Mouse (Mus musculus): ENCODE measurements at regions not wholly inside any gene's neighbourhood (a gene's known extent, or its start where the extent isn't known, plus 50 kb on each side); places are given as distances from the start of the nearest gene placed in this dataset.

- Histone ChIP-seq H3K9ac (ENCODE audit: insufficient read depth, low read depth) (no peak overlapping the region), H3K9me3 (replicated peaks; ENCODE audit: low read length) (no peaks in the 10 kb centered on the region), H3K27me3 (replicated peaks) (no peaks in the 10 kb centered on the region), H3K36me3 (replicated peaks in 1 of 2; ENCODE audit: control insufficient read depth in 1 of 2, insufficient read depth in 1 of 2, low read length in 1 of 2) (no peaks in the 10 kb centered on the region), H3K4me3 (replicated peaks in 1 of 3; ENCODE audit: low read depth in 2 of 3, low read length in 2 of 3, poor library complexity in 1 of 3) (no peak overlapping the region), H3K4me1 (ENCODE audit: control insufficient read depth in 1 of 2, insufficient read depth in 2 of 2) (no peaks in the 10 kb centered on the region; a peak in 1 of 4 replicates), H3K79me2 (replicated peaks; ENCODE audit: control insufficient read depth, extremely low read depth, insufficient read depth, poor library complexity, severe bottlenecking) (no peaks in the 10 kb centered on the region), H3K27ac (ENCODE audit: insufficient read depth, low read depth) (no peak overlapping the region), H3K4me2 (ENCODE audit: insufficient read depth, low read depth, poor library complexity, severe bottlenecking) (no peak overlapping the region)
- in situ Hi-C loops (cut with MboI; ENCODE audit: low pct_ligation_motif_present, low pct_unique_long_range_greater_than_20kb, low sequenced_read_pairs) (loop anchor here (10.0 kb wide), 1 partner anchor 676 kb away; no protein-coding TSS in a partner anchor), dilution Hi-C loops (cut with MboI; ENCODE audit: extremely low pct_ligation_motif_present, extremely low pct_unique_long_range_greater_than_20kb, low sequenced_read_pairs) (no loop called here)
- no peak for DNase-seq (ENCODE audit: extremely low read depth)
- no peak for TF ChIP-seq HCFC1 (IDR thresholded peaks at IDR 0.05; ENCODE audit: low read depth, low read length)
- TF ChIP-seq TCF12 (IDR thresholded peaks at IDR 0.05; ENCODE audit: low read depth, low read length) = no peak
- TF ChIP-seq SMC3 (IDR thresholded peaks at IDR 0.05; ENCODE audit: low read depth, low read length) = no peak
- no peak for TF ChIP-seq ELF1 (IDR thresholded peaks at IDR 0.05; ENCODE audit: low read depth, low read length)
- TF ChIP-seq ZMIZ1 (IDR thresholded peaks at IDR 0.05; ENCODE audit: low read depth, low read length) = no peak
- no peak for TF ChIP-seq NELFE (IDR thresholded peaks at IDR 0.05; ENCODE audit: low read depth, low read length)
Measured at GRCm38 (mm10) chr9:50170637-50171036, 174.1 kb downstream of the Rpl10-ps3 start.

DNA sequence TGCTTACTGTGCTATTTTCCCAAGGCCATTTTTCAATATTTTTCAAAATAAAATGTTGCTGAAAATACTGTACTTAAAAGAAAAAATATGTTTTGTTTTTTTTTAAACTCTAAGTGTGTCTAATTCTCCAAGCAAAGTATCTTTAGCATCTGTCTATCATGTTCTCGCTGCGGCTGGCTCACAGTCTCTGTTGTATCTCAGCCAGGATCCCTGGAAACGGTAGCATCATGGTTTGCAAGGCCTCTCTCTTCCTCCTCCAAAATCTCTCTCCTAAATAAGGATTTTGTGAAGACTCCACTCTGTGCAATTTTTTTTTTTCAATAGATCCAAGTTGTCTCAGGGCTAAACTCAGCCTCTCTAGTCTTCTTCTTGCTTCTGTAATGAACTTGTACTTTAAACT is 190.2 kb downstream of the Rpl10-ps3 start:
- dilution Hi-C loops (cut with MboI; ENCODE audit: extremely low pct_ligation_motif_present, extremely low pct_unique_long_range_greater_than_20kb, low sequenced_read_pairs) = no loop called here

DNA sequence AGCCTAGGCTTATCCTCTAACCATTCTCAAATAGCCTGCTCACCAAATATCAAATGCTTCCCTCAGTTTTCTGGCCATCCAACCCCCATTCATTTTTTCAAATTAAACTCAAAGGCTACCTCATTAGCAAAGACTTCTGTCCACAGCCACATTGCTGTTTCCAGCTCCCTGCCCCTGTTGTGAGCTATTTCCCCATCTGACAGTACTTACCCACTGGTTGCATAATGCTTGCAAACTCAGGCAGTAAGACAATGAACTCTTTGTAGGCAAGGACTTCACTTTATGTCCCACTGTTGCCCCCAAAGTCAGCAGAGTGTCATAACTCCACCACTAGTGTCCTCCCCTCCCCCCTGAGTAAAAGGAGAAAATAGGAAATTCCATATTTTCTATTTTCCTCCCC is 194.7 kb downstream of the Rpl10-ps3 start:
- H3K36me3 ChIP-seq (replicated peaks in 1 of 2; ENCODE audit: control insufficient read depth in 1 of 2, insufficient read depth in 1 of 2, low read length in 1 of 2) = no peaks in the 10 kb centered on the region
- TF ChIP-seq KAT2A (IDR thresholded peaks at IDR 0.05; ENCODE audit: insufficient replicate concordance, low read length) (no peak), GABPA (IDR thresholded peaks at IDR 0.05; ENCODE audit: insufficient replicate concordance, low read depth, low read length) (no peak), MAFK (IDR thresholded peaks at IDR 0.05; ENCODE audit: insufficient replicate concordance, low read length) (no peak), HCFC1 (IDR thresholded peaks at IDR 0.05; ENCODE audit: low read depth, low read length) (no peak), NRF1 (IDR thresholded peaks at IDR 0.05; ENCODE audit: low read depth, low read length) (no peak), RAD21 (IDR thresholded peaks at IDR 0.05; ENCODE audit: low read depth, low read length) (no peak), JUN (IDR thresholded peaks at IDR 0.05; ENCODE audit: insufficient read depth, low read depth, low read length) (no peak), POLR2AphosphoS2 (IDR thresholded peaks at IDR 0.05; ENCODE audit: low read depth, low read length) (no peak), RCOR1 (conservative IDR thresholded peaks at IDR 0.05; ENCODE audit: low read depth, low read length) (no peak), MAZ (IDR thresholded peaks at IDR 0.05; ENCODE audit: low read depth, low read length) (no peak), JUND (conservative IDR thresholded peaks at IDR 0.05; ENCODE audit: low read depth, low read length) (no peak), POLR2A (IDR thresholded peaks at IDR 0.05; ENCODE audit: low read depth, low read length) (no peak), ELF1 (IDR thresholded peaks at IDR 0.05; ENCODE audit: low read depth, low read length) (no peak), PAX5 (IDR thresholded peaks at IDR 0.05; ENCODE audit: low read length) (no peak)
- no peaks in the 10 kb centered on the region for H3K79me2 ChIP-seq (replicated peaks; ENCODE audit: control insufficient read depth, extremely low read depth, insufficient read depth, poor library complexity, severe bottlenecking)
- no peak for DNase-seq (ENCODE audit: extremely low read depth)
- in situ Hi-C loops (cut with MboI; ENCODE audit: low pct_ligation_motif_present, low pct_unique_long_range_greater_than_20kb, low sequenced_read_pairs) = no loop called here
- no peaks in the 10 kb centered on the region for H3K27me3 ChIP-seq (replicated peaks)
- no peaks in the 10 kb centered on the region for H3K9me3 ChIP-seq (replicated peaks; ENCODE audit: low read length)
- H3K27ac ChIP-seq (ENCODE audit: insufficient read depth, low read depth) = no peak overlapping the region
- no peaks in the 10 kb centered on the region for H3K4me1 ChIP-seq (ENCODE audit: control insufficient read depth in 1 of 2, insufficient read depth in 2 of 2)
- dilution Hi-C loops (cut with MboI; ENCODE audit: extremely low pct_ligation_motif_present, extremely low pct_unique_long_range_greater_than_20kb, low sequenced_read_pairs) = no loop called here
- H3K9ac ChIP-seq (ENCODE audit: insufficient read depth, low read depth) = no peak overlapping the region
- H3K4me2 ChIP-seq (ENCODE audit: insufficient read depth, low read depth, poor library complexity, severe bottlenecking) = no peak overlapping the region
- no peak overlapping the region for H3K4me3 ChIP-seq (replicated peaks in 1 of 3; ENCODE audit: low read depth in 2 of 3, low read length in 2 of 3, poor library complexity in 1 of 3)

More for the DNA sequence above, 190.2 kb downstream of the Rpl10-ps3 start:
- no peak overlapping the region for H3K4me3 ChIP-seq (replicated peaks in 1 of 3; ENCODE audit: low read depth in 2 of 3, low read length in 2 of 3, poor library complexity in 1 of 3)
- no peaks in the 10 kb centered on the region for H3K79me2 ChIP-seq (replicated peaks; ENCODE audit: control insufficient read depth, extremely low read depth, insufficient read depth, poor library complexity, severe bottlenecking)
- H3K36me3 ChIP-seq (replicated peaks in 1 of 2; ENCODE audit: control insufficient read depth in 1 of 2, insufficient read depth in 1 of 2, low read length in 1 of 2) = no peaks in the 10 kb centered on the region
- DNase-seq (ENCODE audit: extremely low read depth) = no peak
- H3K9me3 ChIP-seq (replicated peaks; ENCODE audit: low read length) = no peaks in the 10 kb centered on the region
- H3K27me3 ChIP-seq (replicated peaks) = no peaks in the 10 kb centered on the region
- TF ChIP-seq KAT2A (IDR thresholded peaks at IDR 0.05; ENCODE audit: insufficient replicate concordance, low read length) (no peak), EP300 (IDR thresholded peaks at IDR 0.05; ENCODE audit: low read length) (no peak), MYC (IDR thresholded peaks at IDR 0.05; ENCODE audit: low read depth, low read length) (no peak), GABPA (IDR thresholded peaks at IDR 0.05; ENCODE audit: insufficient replicate concordance, low read depth, low read length) (no peak), ZMIZ1 (IDR thresholded peaks at IDR 0.05; ENCODE audit: low read depth, low read length) (no peak), POLR2AphosphoS2 (IDR thresholded peaks at IDR 0.05; ENCODE audit: low read depth, low read length) (no peak), MXI1 (IDR thresholded peaks at IDR 0.05; ENCODE audit: low read depth, low read length) (no peak), RCOR1 (conservative IDR thresholded peaks at IDR 0.05; ENCODE audit: low read depth, low read length) (no peak), UBTF (IDR thresholded peaks at IDR 0.05; ENCODE audit: low read depth, low read length) (no peak), HCFC1 (IDR thresholded peaks at IDR 0.05; ENCODE audit: low read depth, low read length) (no peak), ZC3H11A (IDR thresholded peaks at IDR 0.05; ENCODE audit: low read depth, low read length) (no peak), SIN3A (IDR thresholded peaks at IDR 0.05; ENCODE audit: low read length) (no peak), CTCF (conservative IDR thresholded peaks at IDR 0.05 in 1 of 2, IDR thresholded peaks at IDR 0.05 in 1 of 2; ENCODE audit: low read depth in 2 of 2, low read length in 2 of 2) (no peak)
- no peak overlapping the region for H3K27ac ChIP-seq (ENCODE audit: insufficient read depth, low read depth)
- H3K9ac ChIP-seq (ENCODE audit: insufficient read depth, low read depth) = no peak overlapping the region
- H3K4me1 ChIP-seq (ENCODE audit: control insufficient read depth in 1 of 2, insufficient read depth in 2 of 2) = no peaks in the 10 kb centered on the region
- H3K4me2 ChIP-seq (ENCODE audit: insufficient read depth, low read depth, poor library complexity, severe bottlenecking) = no peak overlapping the region
- in situ Hi-C loops (cut with MboI; ENCODE audit: low pct_ligation_motif_present, low pct_unique_long_range_greater_than_20kb, low sequenced_read_pairs) = no loop called here

Measured in CH12.LX (cell line).